Mouse (Mus musculus) CD8-positive naive resting alpha-beta T cell, adult 2 months (primary cell): Measurements from ENCODE around the gene Cdc42ep4.

Experiments used
- DNase-seq, 2 experiments: peaks; one replicate each; pipeline ENCODE4 v3.0.0; 2022; ENCODE audit warnings: low read depth in 2 of 2, low spot score in 2 of 2

The Cdc42ep4 gene

DNA sequence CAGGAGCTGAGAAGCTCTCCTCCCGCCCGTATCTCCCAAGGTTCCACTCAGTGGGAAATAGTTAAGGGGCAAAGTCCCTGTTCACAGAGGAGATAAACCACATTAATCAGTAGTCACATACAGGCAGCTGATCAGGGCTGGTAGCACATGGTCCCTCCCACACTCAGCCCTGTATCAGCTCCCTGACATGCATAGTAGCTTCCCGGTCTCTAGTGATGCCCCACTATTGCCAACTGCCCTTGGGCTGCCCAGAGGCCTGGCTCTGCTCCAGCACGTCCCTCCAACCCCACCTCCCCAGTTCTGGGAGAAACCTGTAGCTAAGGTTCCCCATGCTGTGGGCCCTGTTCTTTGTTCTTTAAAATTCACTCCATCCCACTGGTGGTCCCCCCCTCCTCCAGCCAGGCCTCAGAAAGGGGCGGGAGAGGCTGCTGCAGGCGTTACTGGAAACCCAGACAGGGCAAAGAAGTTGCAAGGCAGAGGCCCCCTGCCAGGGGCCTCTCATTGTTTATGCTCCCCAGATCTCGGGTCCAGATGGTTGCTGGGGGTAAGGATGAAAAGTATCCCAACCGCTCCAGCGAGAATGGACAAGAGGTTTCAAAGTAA, 1.8 kb downstream of the Cdc42ep4 start:
- no peak for DNase-seq

- DNase-seq = no peak
These were observed 2.7 kb downstream of the Cdc42ep4 start for GRCm38 (mm10) chr11:113748797-113749521.

- no peak for DNase-seq
These were observed 3.8 kb downstream of the Cdc42ep4 start for GRCm38 (mm10) chr11:113747725-113748380.

DNA sequence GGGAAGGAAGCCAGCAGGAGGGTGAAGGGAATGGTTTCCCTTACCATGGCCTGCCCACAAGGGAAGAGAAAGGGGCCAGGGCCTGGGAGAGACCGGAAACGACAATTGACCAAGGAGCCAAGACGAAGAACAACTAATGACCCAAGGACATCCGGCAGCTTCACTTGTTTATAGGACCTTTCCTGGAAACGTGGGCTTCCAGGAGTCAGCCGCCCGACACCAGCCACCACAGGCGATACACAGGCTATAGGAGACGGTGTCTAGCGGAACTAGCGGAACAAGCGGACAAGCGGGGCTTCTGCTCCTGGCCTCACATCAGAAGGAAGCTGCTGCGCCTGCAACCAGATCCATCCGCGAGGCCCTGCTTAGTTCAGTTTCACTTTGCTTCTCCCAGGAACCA, 4.6 kb downstream of the Cdc42ep4 start:
- DNase-seq = no peak

- no peak for DNase-seq
These were observed 5.7 kb downstream of the Cdc42ep4 start for GRCm38 (mm10) chr11:113745961-113746360.

GRCm38 (mm10) chr11:113742998-113743397, 8.7 kb downstream of the Cdc42ep4 start:
- peak in 1 of 2 experiments; percentile 5 for DNase-seq

DNA sequence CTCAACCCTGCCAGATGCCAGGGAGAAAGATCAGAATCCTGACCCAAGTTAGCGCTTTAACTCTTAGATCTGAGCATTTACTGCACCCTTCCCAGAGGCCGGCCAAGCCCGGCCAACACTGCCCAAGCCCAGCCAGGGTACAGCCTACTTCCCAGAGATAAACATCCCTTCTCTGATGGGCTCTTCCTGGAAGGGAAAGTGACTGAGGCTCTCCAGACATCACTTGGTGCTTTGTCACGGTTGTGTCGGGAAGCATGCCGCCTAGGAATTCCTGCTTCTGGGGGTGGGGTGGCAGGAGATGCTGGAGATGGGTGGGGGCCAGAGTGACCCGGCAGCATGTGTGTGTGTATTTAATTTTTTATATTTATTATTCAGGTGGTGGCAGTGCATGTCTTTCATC, 11.6 kb downstream of the Cdc42ep4 start:
- no peak for DNase-seq

DNA sequence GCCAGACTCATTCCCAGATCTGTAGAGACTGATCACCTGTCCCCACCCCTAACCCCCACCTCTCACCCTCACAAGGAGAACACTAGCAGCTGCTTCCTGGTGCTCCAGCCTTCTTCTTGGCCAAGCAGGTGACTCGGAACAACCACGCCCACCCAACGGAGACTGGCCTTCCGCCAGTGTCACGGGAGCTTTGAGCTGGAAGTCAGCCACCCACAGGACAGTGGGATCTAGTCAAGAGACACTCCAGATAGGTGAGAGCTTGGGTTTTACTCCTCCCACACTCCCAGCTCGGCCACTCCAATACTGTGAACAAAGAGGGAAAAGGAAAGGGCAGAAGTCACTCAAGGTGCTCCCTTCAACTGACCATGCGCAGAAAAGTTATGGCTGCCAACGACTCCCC, 12.5 kb downstream of the Cdc42ep4 start:
- DNase-seq = no peak

DNA sequence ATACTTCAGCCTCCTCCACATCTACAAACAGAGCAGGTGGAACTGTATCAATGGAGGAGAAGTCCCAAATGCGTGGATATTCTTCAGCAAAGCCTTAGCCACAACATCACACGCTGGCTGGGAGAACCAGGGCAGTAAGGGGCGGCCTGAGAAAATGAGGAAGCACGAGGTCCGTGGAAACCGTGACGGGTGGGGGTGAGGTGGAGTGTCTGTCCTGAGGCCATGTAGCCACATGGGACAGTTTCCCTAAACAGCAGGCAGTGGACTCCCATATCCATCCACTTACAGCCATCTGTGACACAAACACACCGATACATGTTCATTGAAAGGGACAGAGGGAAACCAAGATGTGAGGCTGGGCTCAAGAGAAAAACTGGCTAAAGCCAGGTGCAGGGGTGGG, 13.8 kb downstream of the Cdc42ep4 start:
- no peak for DNase-seq

DNA sequence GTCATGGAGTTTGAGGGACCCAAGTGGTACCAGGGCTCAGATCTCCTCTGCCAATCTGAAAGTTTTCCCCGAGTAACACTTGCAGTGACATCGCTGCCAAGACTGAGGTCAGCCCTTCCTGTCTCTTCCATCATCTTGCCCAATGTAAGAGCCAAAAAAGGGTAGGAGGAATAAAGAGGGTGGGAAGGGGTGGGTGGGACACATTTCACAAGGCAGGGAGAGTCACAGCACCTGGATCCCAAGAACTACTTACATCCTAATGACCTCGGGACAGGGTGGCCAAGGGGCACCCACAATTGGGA, 14.2 kb downstream of the Cdc42ep4 start:
- no peak for DNase-seq

DNA sequence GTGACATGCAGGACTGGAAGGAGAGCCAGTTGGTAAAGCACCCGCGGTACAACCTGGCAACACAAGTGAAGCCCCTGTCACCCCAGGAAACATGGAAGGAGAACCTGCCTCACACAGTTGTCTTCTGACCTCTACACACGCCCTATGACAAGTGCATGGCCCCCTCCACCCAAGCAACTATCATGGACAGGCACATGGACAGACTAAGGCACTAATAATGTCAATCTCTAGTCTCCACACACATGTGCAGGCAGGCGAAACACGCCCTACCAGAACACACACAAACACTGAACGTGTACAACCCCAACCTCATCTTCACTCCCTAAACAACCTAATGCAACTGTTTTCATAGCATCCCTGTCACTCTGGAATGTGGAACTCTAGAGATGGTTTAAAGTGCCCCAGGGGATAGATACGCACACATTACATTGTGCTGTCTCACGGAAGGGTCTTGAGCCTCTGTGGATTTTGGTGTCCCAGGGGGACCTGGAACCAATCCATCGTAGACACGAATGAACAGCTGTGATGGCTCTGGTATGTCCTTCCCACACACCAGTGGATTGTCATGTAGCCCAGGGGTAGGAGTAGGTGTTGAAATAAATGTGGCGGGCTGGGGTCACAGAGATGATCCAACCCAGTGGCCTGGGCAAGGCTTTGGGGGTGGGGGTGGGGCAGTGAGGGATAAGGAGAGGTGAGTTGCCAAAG, 14.7 kb downstream of the Cdc42ep4 start:
- DNase-seq = no peak

DNA sequence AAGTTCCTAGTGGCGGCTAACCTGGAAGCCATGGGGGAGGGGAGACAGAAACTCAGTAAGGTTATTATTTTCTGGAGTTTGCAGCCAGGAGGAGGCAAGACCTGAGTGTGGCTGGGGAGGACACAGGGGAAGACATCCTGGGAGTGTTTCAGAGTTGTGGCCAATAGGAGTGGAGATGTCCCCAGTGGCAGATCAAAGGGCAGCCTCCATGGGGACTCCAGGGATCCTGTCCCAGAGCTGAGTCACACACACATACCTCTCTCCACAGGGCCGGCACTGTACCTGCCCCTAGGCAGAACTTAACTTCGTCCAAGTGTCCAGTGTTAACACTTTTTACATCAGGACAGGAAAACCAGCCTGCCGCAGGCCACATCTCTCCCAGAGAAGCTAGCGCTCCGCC, 16.5 kb downstream of the Cdc42ep4 start:
- no peak for DNase-seq

- no peak for DNase-seq
These were observed 17.9 kb downstream of the Cdc42ep4 start for GRCm38 (mm10) chr11:113733631-113734364.

- DNase-seq = no peak
These were observed 19.6 kb downstream of the Cdc42ep4 start for GRCm38 (mm10) chr11:113731945-113732612.

DNA sequence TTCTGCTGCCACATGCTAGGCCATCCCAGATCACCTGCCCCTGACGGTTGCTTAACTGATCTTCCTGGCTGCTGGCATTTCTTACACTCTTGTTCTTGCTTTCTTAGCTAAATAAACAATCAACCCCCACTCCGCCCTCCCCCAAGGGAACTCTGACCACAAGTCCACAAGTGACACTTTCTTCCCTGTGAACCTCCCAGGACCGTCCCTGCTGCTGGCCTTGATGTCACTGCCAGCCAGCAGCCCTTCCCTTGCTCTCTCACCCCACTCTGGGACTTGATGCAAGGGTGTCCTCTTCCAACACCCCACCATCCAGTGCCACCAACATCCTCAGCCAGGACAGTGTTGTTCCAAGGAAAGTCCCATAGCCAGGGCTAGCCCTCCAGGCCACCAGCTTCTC, 20.8 kb downstream of the Cdc42ep4 start:
- DNase-seq = no peak

DNA sequence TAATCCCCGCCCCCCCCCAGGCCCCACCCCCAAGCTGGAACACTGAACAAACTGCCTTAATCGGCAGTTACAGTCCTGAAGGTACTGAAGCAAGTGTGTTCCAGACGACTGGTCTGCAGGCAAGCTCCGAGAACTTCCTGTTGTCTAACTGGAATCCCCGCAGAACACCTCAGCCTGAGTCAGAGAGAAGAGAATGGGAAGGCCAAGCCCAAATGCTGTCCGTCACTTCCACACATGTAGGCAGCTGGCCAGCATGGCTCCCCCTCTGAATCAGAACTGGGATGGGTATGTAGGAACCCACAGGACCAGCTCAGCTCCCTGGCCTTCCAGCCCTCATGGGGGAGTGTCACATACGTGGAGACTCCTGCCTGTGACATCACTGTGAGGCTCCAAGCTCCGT, 21.8 kb downstream of the Cdc42ep4 start:
- no peak for DNase-seq

DNA sequence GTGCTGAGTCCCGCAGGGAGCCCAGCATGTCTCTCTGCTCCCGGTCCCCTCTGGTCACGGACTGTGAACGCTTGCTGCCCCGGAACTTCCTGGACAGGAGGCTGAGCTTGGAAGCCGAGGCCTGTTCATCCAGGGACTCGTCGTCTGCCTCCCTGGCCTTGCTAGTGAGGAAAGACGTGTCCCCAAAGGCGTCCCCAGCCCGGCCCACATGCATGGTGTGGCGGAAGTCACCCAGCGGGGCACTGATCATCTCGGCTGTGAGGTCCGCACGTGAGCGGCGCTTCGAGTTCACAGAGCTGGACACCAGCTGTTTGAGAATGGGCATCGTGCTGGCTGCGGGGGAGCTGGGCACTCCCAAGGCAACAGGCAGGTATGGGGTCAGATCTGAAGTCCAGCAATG, 22.4 kb downstream of the Cdc42ep4 start:
- no peak for DNase-seq

- no peak for DNase-seq
These were observed 23.7 kb downstream of the Cdc42ep4 start for GRCm38 (mm10) chr11:113727992-113728391.

DNA sequence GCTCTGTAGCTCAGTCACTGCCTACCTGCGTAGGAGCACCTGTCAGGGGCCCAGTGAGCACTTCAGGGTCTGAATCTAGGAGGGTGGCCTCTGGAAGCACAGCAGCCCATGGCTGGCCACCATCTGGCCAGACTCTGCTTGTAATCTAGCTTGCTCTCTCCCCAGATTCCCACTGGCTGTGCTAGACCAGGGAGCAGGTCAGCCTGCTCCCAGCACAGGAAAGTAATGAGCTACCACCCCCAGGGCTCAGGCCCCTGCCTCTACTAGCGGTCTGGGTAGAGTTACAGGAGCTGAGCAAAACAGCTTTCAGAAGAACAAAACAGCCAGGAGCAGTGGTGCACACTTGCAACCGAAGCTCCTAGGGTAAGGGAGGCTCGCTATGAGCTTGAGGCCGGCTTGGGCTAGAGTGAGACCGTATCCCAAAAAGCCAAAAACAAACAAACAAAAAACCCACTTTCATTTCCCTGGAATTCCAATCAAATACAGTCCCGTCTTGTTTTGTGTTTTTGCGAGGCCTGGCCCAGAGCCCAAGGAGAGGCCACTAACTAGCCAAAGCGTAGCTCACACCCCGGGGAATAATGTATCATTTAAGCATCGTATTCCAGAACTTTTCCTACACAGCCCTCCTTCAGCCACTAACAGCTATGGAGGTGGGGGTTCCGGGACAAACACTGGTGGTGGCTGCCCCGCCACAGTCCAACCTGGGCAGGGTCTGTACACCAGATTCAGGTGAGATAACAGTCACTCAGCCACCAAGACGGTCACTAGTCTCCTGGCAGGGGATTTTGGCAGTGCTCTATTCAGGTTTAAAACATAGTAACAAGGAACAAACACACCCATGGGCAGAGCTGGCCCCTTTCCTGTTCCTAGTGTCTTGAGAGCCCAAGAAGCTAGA, 24.4 kb downstream of the Cdc42ep4 start:
- DNase-seq = no peak
